ENCODE assay signal across 7 mouse cellular contexts in genomic region chr10:126905650-126906075, GRCm38 (mm10). TPM values are rescaled to one million over a fixed set of nuclear protein-coding genes. Genes with fewer than 3 reads are reported as not detected.
DNase-seq lines count a peak whose midpoint lies in the region; ATAC-seq and TF ChIP-seq lines count a peak whose summit lies in the region.

No protein-coding gene starts in this region.

- 1% methylated on average over 30 of the region's 30 CpGs for WGBS in embryonic facial prominence, embryonic 13.5 days
- under 1% methylated on average over 30 of the region's 30 CpGs for WGBS in kidney, adult 2 months
- WGBS in limb, embryonic 12.5 days, result under 1% methylated on average over 30 of the region's 30 CpGs
- WGBS in midbrain, embryonic 15.5 days, result 1% methylated on average over 30 of the region's 30 CpGs
- 1% methylated on average over 30 of the region's 30 CpGs for WGBS in spleen, adult 2 months

- peaks cover 11% of the 10 kb centered on the region for H3K4me1 ChIP-seq in embryonic facial prominence, embryonic 13.5 days
- no peaks in the 10 kb centered on the region for H3K4me1 ChIP-seq in kidney, adult 2 months (ENCODE audit: control insufficient read depth, insufficient read depth, low read length)
- H3K4me1 ChIP-seq in limb, embryonic 12.5 days (replicated peaks), result peaks cover 2% of the 10 kb centered on the region
- H3K4me1 ChIP-seq in midbrain, embryonic 15.5 days, result peaks cover 11% of the 10 kb centered on the region
- H3K4me1 ChIP-seq in spleen, adult 2 months (ENCODE audit: control insufficient read depth, insufficient read depth, insufficient read length), result 0 out of 2 replicates have a peak, but pooled peaks cover 2% of the 10 kb centered on the region

- H3K36me3 ChIP-seq in embryonic facial prominence, embryonic 13.5 days, result no peaks in the 10 kb centered on the region
- no peaks in the 10 kb centered on the region for H3K36me3 ChIP-seq in kidney, adult 2 months (ENCODE audit: control insufficient read depth, insufficient read depth, low read length)
- H3K36me3 ChIP-seq in limb, embryonic 12.5 days, result no peaks in the 10 kb centered on the region
- no peaks in the 10 kb centered on the region for H3K36me3 ChIP-seq in midbrain, embryonic 15.5 days (replicated peaks)
- H3K36me3 ChIP-seq in spleen, adult 2 months (ENCODE audit: control insufficient read depth, insufficient read depth, low read length), result no peaks in the 10 kb centered on the region

- TF ChIP-seq POLR2A in kidney, adult 2 months (IDR thresholded peaks at IDR 0.05; ENCODE audit: low read depth, low read length), result peak; percentile 73
- TF ChIP-seq POLR2A in spleen, adult 2 months (IDR thresholded peaks at IDR 0.05; ENCODE audit: low read depth, low read length), result peak; percentile 68

- H3K27me3 ChIP-seq in embryonic facial prominence, embryonic 13.5 days, result no peaks in the 10 kb centered on the region
- H3K27me3 ChIP-seq in kidney, adult 2 months (replicated peaks; ENCODE audit: control insufficient read depth, insufficient read depth, low read length), result no peaks in the 10 kb centered on the region
- H3K27me3 ChIP-seq in limb, embryonic 12.5 days, result no peaks in the 10 kb centered on the region
- no peaks in the 10 kb centered on the region for H3K27me3 ChIP-seq in midbrain, embryonic 15.5 days (replicated peaks)
- H3K27me3 ChIP-seq in spleen, adult 2 months (ENCODE audit: control insufficient read depth, insufficient read depth, low read length), result no peaks in the 10 kb centered on the region

- DNase-seq in adrenal gland, postnatal 36 days, result peak; percentile 96 to 97
- DNase-seq in heart, adult 18-20 months, result peak; percentile 96 to 97
- peak; percentile 97 for DNase-seq in kidney, adult 2 months
- DNase-seq in spleen, adult 2 months (ENCODE audit: low read depth in 1 of 2, low spot score in 2 of 2), result peak; percentile 52 to 85

- no peak for TF ChIP-seq CTCF in kidney, adult 2 months (conservative IDR thresholded peaks at IDR 0.05; ENCODE audit: insufficient read depth, insufficient read length, low read depth, low read length)
- TF ChIP-seq CTCF in spleen, adult 2 months (IDR thresholded peaks at IDR 0.05; ENCODE audit: extremely low read depth, insufficient read depth, insufficient read length, insufficient replicate concordance), result no peak

- no peaks in the 10 kb centered on the region for H3K9me3 ChIP-seq in embryonic facial prominence, embryonic 13.5 days
- no peaks in the 10 kb centered on the region for H3K9me3 ChIP-seq in limb, embryonic 12.5 days
- no peaks in the 10 kb centered on the region for H3K9me3 ChIP-seq in midbrain, embryonic 15.5 days

- H3K9ac ChIP-seq in embryonic facial prominence, embryonic 13.5 days, result peak overlapping the region; percentile 71
- peak overlapping the region; percentile 50; the same call in 1 of the 2 replicates for H3K9ac ChIP-seq in limb, embryonic 12.5 days (replicated peaks)
- H3K9ac ChIP-seq in midbrain, embryonic 15.5 days, result peak overlapping the region; percentile 58

- peak overlapping the region; percentile 50 for H3K4me3 ChIP-seq in embryonic facial prominence, embryonic 13.5 days
- peak overlapping the region; percentile 56 for H3K4me3 ChIP-seq in kidney, adult 2 months (ENCODE audit: insufficient read depth, low read depth, low read length)
- peak overlapping the region; percentile 40 for H3K4me3 ChIP-seq in limb, embryonic 12.5 days (replicated peaks)
- H3K4me3 ChIP-seq in midbrain, embryonic 15.5 days, result peak overlapping the region; percentile 45
- H3K4me3 ChIP-seq in spleen, adult 2 months (ENCODE audit: extremely low read depth, insufficient read depth, insufficient read length), result peak overlapping the region; percentile 62

- ATAC-seq in embryonic facial prominence, embryonic 13.5 days (ENCODE audit: insufficient number of reproducible peaks, insufficient read depth, low FRiP score, low TSS enrichment, low read depth), result peak; percentile 62; the same call in 1 of the 2 replicates
- peak; percentile 57; the same call in 1 of the 2 replicates for ATAC-seq in limb, embryonic 12.5 days (ENCODE audit: insufficient number of reproducible peaks, insufficient read depth, low FRiP score, low TSS enrichment, low read depth)
- peak; percentile 83 for ATAC-seq in midbrain, embryonic 15.5 days (replicated peaks)

- peak overlapping the region; percentile 81 for H3K27ac ChIP-seq in embryonic facial prominence, embryonic 13.5 days
- peak overlapping the region; percentile 81 for H3K27ac ChIP-seq in kidney, adult 2 months (ENCODE audit: insufficient read depth, low read depth, low read length)
- H3K27ac ChIP-seq in limb, embryonic 12.5 days, result peak overlapping the region; percentile 72
- H3K27ac ChIP-seq in midbrain, embryonic 15.5 days, result peak overlapping the region; percentile 79
- H3K27ac ChIP-seq in spleen, adult 2 months (ENCODE audit: insufficient read depth, low read length), result peak overlapping the region; percentile 73

- H3K4me2 ChIP-seq in embryonic facial prominence, embryonic 13.5 days, result peak overlapping the region; percentile 77
- peak overlapping the region; percentile 73 for H3K4me2 ChIP-seq in limb, embryonic 12.5 days
- H3K4me2 ChIP-seq in midbrain, embryonic 15.5 days, result peak overlapping the region; percentile 68

RNA-seq across cellular contexts. Expression of gene Atp23, which starts 4.5 kb away (rescaled TPM):
- 1 to 10 TPM; 5.1 to 9.3 TPM for total RNA-seq in adrenal gland, postnatal 36 days (2021)
- 19.7 and 19.9 TPM in 2 replicates for polyA plus RNA-seq in embryonic facial prominence, embryonic 13.5 days (2015; fragmentation: Nextera tagmentation; extraction: Ambion mirVana)
- 1 to 10 TPM; 4.2 to 5.1 TPM for total RNA-seq in heart, adult 18-20 months (2021)
- polyA plus RNA-seq in kidney, adult 2 months (2012; rRNA removed), result 11.2 and 14.2 TPM in 2 replicates
- 22.9 TPM in 2 replicates for polyA plus RNA-seq in limb, embryonic 12.5 days (2016; fragmentation: Nextera tagmentation; extraction: Ambion mirVana)
- 12.2 and 13.3 TPM in 2 replicates for polyA plus RNA-seq in midbrain, embryonic 15.5 days (2015; fragmentation: Nextera tagmentation; extraction: Ambion mirVana)
- polyA plus RNA-seq in spleen, adult 2 months (2012; rRNA removed), result 6.6 and 6.8 TPM in 2 replicates

Comparison
In these comparisons a context has a peak if more than half of its experiments do, and no peak if none do; other contexts are left out.
1. Peak in every context shown above with its lines: DNase-seq, ATAC-seq, H3K4me3 ChIP-seq and H3K27ac ChIP-seq.